Mouse (Mus musculus): ENCODE data around the gene Sema3b.
"Not testable (repeated sequence)": the region's sequence is repeated elsewhere in the genome, so short reads cannot be mapped to it uniquely, and the experiment has no call there.

Sema3b gene

DNA sequence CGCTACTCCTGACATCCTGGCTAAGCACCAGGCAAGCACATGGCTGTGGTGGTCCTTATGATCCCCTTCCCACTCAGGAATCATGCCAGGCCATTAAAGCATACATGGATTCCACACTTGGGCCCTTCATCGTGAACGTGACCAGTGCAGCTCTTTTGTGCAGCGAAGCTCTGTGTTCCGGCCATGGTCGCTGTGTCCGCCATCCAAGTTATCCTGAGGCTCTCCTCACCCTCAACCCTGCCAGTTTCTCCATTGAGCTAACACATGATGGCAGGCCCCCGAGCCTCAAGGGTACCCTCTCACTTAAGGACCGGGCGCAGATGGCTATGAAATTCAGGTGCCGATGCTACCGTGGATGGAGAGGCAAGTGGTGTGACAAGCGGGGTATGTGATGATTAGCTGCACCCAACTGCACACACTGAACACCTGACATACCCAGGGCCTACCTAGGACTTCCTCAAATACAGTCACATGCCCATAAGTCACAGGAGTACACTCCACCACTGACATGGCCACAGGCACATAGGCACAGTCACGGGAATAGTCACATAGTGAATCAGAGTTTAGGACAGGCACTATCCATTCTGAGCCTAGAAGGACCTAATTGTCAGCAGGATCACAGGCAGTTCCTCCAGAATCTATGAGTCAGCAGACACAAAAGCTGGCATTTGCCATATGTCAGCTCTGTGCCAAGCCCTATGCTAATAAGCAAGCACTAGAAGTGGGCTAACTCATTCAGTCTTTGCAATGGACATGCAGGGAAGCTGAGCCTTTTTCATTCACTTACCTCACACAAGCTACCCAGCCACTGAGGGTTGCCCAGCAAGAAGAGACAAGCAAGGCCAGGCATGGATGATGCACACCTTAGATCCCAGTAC lies 29.8 kb downstream of the Sema3b start:
- H3K36me3 ChIP-seq (ENCODE audit: control insufficient read depth, insufficient read depth, low read length, poor library complexity, severe bottlenecking), result no peaks in the 10 kb centered on the region
- peak; percentile 72 for DNase-seq (ENCODE audit: low read depth, low spot score)
- no peaks in the 10 kb centered on the region for H3K27me3 ChIP-seq (ENCODE audit: control insufficient read depth, insufficient read depth, low read length, poor library complexity, severe bottlenecking)

DNA sequence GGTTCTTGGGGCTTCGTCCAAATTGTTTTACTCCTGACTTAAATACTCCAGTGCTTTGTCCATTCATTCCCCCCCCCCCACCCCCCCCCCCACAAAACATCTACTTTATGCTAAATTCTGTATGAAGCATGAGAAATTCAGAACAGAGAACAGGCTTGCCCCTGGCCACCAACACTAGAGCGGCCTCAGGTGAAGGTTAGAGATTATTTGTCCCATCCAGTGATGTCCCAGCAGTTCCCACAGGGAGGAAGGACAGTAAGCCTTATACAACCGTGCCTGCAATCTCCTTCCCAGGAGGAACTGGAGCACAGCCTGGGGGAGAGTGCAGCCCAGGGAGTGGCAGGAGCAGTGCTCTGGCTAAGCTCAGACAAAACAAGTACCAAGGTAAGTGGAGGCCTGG lies 30.4 kb downstream of the Sema3b start, which contains the start of gene Naa80:
TSS of gene Naa80 (plus strand) at position 301 of the 400 bp plus-strand sequence.
- no peaks in the 10 kb centered on the region for H3K36me3 ChIP-seq (ENCODE audit: control insufficient read depth, insufficient read depth, low read length, poor library complexity, severe bottlenecking)
- no peak for DNase-seq (ENCODE audit: low read depth, low spot score)
- H3K27me3 ChIP-seq (ENCODE audit: control insufficient read depth, insufficient read depth, low read length, poor library complexity, severe bottlenecking), result no peaks in the 10 kb centered on the region

GRCm38 (mm10) chr9:107577871-107578270 lies 31.2 kb downstream of the Sema3b start:
- Histone ChIP-seq H3K36me3 (ENCODE audit: control insufficient read depth, insufficient read depth, low read length, poor library complexity, severe bottlenecking) (no peaks in the 10 kb centered on the region), H3K27me3 (ENCODE audit: control insufficient read depth, insufficient read depth, low read length, poor library complexity, severe bottlenecking) (no peaks in the 10 kb centered on the region)
- no peak for DNase-seq (ENCODE audit: low read depth, low spot score)

DNA sequence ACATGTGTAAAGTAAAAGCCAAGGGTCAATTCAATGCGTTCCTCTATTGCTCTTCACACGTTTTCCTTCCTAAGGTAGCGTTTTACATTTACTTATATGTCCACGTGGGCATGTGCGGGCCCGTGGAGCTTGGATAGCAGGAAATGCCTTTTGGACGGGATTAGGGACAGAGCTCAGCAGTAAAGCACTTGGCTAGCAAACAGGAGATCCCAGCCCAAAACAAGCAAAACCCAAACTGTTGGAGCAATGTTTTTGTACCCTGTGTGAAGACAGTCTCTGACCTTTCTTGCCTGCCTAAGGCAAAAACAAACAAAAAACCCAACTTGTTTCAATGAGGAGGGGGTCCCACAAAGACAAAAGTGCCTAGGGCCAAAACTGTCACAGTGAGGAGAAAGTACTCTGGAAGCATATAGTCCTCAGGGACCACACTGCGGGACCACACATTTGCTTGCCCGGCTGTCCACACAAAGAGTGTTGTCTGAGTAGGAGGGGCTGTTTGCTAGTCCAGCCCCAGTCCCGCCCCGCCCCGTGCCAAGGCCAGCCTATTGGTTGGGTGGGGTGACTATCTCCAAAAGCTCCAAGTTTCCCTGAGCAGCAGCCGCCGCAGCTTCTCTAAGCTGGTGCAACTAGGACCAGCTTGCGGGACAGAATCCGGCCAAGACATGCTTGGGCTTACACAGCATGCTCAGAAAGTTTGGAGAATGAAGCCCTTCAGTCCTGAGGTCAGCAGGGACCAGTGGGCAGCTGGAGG lies 32.5 kb downstream of the Sema3b start, which contains the start of gene Hyal1:
TSS of gene Hyal1 (plus strand) at position 571 of the 751 bp plus-strand sequence.
- Histone ChIP-seq H3K27me3 (ENCODE audit: control insufficient read depth, insufficient read depth, low read length, poor library complexity, severe bottlenecking) (no peaks in the 10 kb centered on the region), H3K36me3 (ENCODE audit: control insufficient read depth, insufficient read depth, low read length, poor library complexity, severe bottlenecking) (no peaks in the 10 kb centered on the region)
- no peak for DNase-seq (ENCODE audit: low read depth, low spot score)

DNA sequence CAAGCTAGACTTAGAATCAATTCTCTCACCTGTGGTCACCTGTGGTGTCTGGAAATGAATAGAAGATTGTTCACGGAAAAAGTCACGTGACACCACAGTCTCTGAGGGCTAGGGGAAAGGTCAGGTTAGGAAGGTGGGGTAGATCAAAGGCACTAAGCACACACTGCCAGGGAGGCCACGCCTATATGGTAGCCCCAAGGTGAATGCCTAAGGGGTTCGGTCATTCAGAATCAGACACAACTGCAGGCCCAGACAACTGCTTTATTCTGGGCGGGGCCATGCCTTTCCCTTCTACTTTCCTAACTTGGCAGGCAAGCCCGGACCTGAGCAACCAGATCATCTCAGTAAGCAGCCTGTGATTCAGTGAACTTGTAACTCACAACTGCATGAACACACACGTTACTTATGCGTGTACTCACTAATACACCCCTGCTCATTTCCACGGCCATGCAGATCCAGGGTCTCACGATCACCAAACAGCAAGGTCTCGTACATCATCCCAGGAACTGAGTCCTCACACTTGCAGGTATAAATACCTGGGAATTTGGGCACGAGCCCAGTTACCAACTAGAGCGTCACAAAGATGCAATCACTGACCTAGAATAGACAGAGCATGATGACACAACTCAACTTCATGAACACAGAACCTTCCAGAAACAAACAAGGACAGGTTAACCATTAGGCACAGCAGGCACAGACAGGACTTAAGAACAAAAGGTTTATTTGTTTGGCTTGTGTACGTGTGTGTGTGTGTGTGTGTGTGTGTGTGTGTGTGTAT lies 33.3 kb downstream of the Sema3b start:
- DNase-seq (ENCODE audit: low read depth, low spot score), result no peak
- Histone ChIP-seq H3K36me3 (ENCODE audit: control insufficient read depth, insufficient read depth, low read length, poor library complexity, severe bottlenecking) (no peaks in the 10 kb centered on the region), H3K27me3 (ENCODE audit: control insufficient read depth, insufficient read depth, low read length, poor library complexity, severe bottlenecking) (no peaks in the 10 kb centered on the region)

- not testable (repeated sequence) for H3K27me3 ChIP-seq (ENCODE audit: control insufficient read depth, insufficient read depth, low read length, poor library complexity, severe bottlenecking); DNase-seq (ENCODE audit: low read depth, low spot score); H3K36me3 ChIP-seq (ENCODE audit: control insufficient read depth, insufficient read depth, low read length, poor library complexity, severe bottlenecking)
Observed at GRCm38 (mm10) chr9:107573774-107574173, 35.3 kb downstream of the Sema3b start.

DNA sequence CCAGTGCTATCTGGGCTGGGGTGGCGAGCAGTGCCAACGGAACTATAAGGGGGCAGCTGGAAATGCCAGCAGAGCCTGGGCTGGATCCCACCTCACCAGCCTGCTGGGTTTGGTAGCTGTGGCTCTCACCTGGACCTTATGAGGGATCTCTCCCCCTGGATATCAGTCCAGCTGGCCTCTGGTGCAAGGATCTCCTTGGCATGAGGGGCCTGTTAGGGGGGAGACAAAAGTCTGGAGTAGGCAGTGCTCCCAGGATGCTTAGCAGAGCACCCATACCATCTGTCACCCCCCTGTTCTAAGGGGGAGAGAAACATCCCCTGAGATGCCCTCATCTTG lies 36.7 kb downstream of the Sema3b start:
- no peak for DNase-seq (ENCODE audit: low read depth, low spot score)
- Histone ChIP-seq H3K36me3 (ENCODE audit: control insufficient read depth, insufficient read depth, low read length, poor library complexity, severe bottlenecking) (no peaks in the 10 kb centered on the region), H3K27me3 (ENCODE audit: control insufficient read depth, insufficient read depth, low read length, poor library complexity, severe bottlenecking) (no peaks in the 10 kb centered on the region)

DNA sequence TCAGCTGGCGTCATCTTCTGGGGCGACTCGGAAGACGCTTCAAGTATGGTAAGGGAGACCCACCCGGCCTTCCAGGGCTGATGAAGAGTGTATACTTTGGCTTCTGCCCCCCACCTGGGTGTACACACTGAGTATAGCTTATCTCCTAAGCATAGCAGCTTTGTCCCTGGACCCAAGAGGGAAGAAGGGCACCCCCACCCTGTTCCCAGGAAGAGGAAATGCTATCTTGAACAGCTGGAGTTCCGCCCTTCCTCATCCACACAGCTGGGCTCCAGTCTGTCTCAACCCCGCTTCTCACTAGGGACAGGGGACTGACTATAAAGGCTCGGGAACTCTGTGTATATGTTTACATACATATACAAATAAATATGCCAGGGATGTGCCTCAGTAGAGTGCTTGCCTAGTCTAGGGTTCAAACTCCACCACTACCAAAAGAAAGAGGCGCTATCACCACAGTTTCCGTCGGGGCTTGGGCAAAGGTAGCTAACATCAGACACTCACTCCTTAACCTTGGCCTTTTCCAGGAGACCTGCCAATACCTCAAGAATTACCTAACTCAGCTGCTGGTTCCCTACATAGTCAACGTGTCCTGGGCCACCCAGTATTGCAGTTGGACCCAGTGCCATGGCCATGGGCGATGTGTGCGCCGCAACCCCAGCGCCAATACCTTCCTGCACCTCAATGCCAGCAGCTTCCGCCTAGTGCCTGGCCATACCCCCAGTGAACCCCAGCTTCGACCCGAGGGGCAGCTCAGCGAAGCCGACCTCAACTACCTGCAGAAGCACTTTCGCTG lies 37.3 kb downstream of the Sema3b start:
- H3K27me3 ChIP-seq (ENCODE audit: control insufficient read depth, insufficient read depth, low read length, poor library complexity, severe bottlenecking), result no peaks in the 10 kb centered on the region
- DNase-seq (ENCODE audit: low read depth, low spot score), result no peak
- no peaks in the 10 kb centered on the region for H3K36me3 ChIP-seq (ENCODE audit: control insufficient read depth, insufficient read depth, low read length, poor library complexity, severe bottlenecking)

GRCm38 (mm10) chr9:107570845-107571244 lies 38.2 kb downstream of the Sema3b start:
- no peaks in the 10 kb centered on the region for H3K36me3 ChIP-seq (ENCODE audit: control insufficient read depth, insufficient read depth, low read length, poor library complexity, severe bottlenecking)
- DNase-seq (ENCODE audit: low read depth, low spot score), result no peak
- no peaks in the 10 kb centered on the region for H3K27me3 ChIP-seq (ENCODE audit: control insufficient read depth, insufficient read depth, low read length, poor library complexity, severe bottlenecking)

DNA sequence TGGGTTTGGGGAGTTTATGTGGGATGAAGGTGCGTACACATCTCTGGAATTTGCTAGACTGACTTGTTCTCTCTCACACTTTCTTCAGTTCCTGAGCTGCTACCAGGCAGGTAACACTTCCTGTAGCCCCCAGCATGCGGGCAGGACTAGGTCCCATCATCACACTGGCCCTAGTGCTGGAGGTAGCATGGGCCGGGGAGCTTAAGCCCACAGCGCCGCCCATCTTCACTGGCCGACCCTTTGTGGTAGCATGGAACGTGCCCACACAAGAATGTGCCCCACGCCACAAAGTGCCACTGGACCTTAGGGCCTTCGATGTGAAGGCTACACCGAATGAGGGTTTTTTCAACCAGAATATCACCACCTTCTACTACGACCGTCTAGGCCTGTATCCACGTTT lies 39.0 kb downstream of the Sema3b start:
- Histone ChIP-seq H3K27me3 (ENCODE audit: control insufficient read depth, insufficient read depth, low read length, poor library complexity, severe bottlenecking) (no peaks in the 10 kb centered on the region), H3K36me3 (ENCODE audit: control insufficient read depth, insufficient read depth, low read length, poor library complexity, severe bottlenecking) (no peaks in the 10 kb centered on the region)
- no peak for DNase-seq (ENCODE audit: low read depth, low spot score)

DNA sequence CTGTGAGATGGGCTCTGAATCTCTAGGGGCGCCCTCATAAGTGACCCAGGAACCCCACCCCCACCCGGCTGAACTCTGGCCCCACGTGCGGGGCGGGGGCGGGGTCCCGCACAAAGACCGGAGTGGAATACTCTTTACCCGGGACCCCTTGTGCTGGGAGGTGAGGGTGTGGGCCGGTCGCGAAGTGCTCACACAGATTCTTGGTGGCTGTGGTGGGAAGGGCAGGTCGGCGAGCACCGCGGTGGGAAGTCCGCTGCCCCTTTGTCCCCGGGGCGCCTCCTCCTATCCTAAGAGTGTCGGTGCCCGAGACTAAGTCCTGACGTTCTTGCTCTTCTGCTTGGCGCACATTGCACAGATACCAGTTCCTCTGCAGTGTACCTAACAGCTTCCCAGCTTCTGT lies 39.8 kb downstream of the Sema3b start:
- no peaks in the 10 kb centered on the region for H3K36me3 ChIP-seq (ENCODE audit: control insufficient read depth, insufficient read depth, low read length, poor library complexity, severe bottlenecking)
- DNase-seq (ENCODE audit: low read depth, low spot score), result no peak

GRCm38 (mm10) chr9:107568331-107569261 lies 40.4 kb downstream of the Sema3b start:
- H3K27me3 ChIP-seq (ENCODE audit: control insufficient read depth, insufficient read depth, low read length, poor library complexity, severe bottlenecking), result no peaks in the 10 kb centered on the region
- DNase-seq (ENCODE audit: low read depth, low spot score), result peak; percentile 88
- no peaks in the 10 kb centered on the region for H3K36me3 ChIP-seq (ENCODE audit: control insufficient read depth, insufficient read depth, low read length, poor library complexity, severe bottlenecking)

More for the DNA sequence above, 39.8 kb downstream of the Sema3b start:
- no peaks in the 10 kb centered on the region for H3K27me3 ChIP-seq (ENCODE audit: control insufficient read depth, insufficient read depth, low read length, poor library complexity, severe bottlenecking)

- H3K36me3 ChIP-seq (ENCODE audit: control insufficient read depth, insufficient read depth, low read length, poor library complexity, severe bottlenecking), result no peaks in the 10 kb centered on the region
- no peaks in the 10 kb centered on the region for H3K27me3 ChIP-seq (ENCODE audit: control insufficient read depth, insufficient read depth, low read length, poor library complexity, severe bottlenecking)
- DNase-seq (ENCODE audit: low read depth, low spot score), result no peak
Observed at GRCm38 (mm10) chr9:107567702-107568319, 41.2 kb downstream of the Sema3b start, which contains the start of gene Hyal2. Gene Hyal2 (plus strand): TSS chr9:107567945.

Measured in splenic B cell, adult 2 months (primary cell).